Mouse (Mus musculus): ENCODE measurements around the gene Bid. TPM values are rescaled to one million over a fixed set of nuclear protein-coding genes. Genes with fewer than 3 reads are reported as not detected.

Gene Bid
- total RNA-seq (2022), result 1 to 10 TPM in 2 of 4 experiments, under 1 TPM in 2; 0.81 to 1.7 (median 0.95) TPM

DNA sequence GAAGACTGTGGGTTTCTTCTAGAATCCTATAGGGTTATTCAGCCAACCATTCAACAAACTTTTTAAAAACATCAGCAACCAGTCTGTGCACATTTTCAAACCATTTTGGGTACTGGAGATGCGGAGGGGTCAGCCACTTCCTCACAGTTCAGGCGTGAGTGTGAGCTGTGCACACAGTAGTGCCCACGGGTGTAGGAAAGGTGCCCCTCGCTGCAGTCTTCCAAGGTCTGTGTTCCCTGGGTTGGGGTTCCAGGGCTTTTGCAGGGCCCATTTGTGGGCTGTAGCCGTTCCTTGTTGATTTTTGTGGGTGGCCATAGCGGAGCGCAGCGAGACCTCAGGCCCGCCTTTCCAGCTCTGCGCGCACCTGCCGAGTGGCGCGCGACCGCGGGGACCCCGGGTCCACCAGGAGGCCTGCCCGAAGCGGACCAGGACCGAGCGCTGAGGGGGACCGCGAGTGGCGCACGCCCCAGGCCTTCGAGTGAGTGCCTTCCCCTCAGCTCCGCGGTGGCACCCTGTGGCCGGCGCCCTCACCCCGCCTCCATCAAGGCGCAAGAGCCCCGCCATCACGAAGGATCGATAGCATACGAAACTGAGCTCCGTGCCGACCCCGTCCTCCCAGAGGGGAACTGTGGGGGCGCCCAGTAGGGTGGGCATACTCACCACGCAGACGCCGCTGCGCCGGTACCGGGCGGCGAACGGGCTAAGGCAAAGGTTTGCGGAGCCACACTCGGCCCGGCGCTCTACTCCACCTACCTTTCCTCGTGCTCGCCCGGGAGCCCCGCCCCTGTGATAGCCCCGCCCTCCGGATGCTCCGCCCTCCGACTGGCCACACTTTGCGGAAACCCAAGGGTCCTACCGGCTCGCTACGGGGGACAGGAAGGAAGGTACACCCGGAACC is at the start of gene Bid:
Gene Bid, minus strand, starts transcription at position 780 of the 898 bp plus-strand sequence.
- DNase-seq (ENCODE audit: low spot score), result peak; percentile 92

DNA sequence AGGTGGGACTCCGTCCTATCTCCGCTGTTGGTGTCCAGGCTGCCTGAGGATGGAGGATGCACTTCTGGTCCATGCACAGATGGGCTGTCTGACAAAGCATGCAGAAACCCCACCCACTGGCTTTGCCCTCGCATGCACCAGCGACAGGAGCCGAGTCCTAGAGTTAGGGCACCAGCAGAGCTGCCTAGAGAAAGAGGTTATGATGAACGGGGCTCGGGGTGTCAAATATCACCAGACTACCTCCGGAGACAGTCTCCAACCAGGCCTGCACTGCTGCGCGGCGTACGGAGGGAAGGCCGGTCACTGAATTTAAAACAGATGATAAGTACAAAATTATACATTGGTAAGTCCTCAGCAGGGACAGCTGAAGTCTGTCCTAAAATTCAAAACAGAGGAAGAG is 49.2 kb upstream of the Bid start:
- DNase-seq (ENCODE audit: low spot score), result no peak

DNA sequence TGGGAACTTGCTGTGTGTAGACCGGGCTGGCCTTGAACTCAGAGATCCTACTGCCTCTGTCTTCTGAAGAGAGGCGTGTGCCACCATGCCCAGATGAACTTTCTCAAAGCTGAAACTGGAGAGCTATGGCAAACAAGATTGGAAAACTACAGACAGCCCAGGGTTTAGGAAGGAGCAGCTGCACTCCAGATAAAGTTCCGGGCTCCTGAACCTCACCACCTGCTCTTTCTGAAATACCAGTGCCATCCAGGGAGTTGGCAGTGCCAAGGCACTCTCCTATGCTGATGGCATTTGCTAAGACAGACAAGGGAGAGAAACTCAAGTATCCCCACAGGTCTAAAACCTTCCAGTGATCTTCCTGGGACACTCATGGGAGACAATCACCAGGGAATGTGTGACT is 47.5 kb upstream of the Bid start:
- no peak for DNase-seq (ENCODE audit: low spot score)

DNA sequence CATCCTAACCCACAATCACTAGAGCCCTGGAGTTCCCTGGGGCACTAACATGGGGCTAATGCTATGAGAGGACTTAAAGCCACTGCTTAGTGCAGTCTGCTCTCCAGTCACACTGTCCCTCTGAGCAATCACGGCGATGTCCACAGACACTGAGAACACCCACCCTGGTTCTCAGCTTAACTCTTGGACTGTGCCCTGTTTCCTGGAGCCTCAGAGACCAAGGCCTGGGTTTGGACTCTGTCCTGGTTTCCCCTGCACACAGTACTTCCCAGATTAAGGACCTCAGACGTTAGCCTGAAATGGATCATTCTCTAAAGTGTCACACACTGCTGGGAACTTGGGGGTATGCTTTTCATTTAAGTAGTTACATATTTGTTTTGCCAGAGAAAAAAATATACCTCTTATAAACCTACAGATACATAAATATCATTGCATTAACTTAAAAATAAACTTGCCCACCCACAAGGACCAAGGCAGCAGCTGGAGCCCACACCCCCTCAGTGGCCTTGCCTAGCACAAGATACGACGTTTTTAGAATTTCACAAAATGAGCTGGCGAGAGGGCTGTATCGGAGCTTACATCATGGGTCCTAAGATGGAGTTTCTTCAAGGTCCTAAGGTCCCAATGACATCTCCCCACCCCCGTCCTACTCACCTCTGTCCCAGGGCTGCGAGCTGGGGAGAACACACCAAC is 43.8 kb upstream of the Bid start:
- DNase-seq (ENCODE audit: low spot score), result no peak

DNA sequence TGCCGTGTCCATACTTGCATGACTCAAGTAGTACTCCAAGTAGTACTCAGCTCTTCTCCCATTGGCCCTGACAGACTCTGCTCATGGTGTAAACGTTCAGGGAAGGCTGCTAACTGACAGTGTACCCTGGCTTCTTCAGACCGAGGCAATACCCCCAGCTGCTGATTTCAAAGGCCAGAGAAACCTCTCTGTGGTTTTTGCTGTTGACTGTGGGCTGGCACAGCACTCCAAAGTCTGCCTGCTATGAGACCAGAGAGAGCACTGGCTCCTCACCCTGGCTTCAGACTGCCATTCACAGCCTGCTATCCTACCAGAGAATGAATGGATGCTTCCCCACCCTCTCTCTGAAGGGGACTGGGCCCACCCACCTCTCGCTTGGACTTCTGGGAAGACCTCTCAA is 40.7 kb upstream of the Bid start:
- DNase-seq (ENCODE audit: low spot score), result no peak

DNA sequence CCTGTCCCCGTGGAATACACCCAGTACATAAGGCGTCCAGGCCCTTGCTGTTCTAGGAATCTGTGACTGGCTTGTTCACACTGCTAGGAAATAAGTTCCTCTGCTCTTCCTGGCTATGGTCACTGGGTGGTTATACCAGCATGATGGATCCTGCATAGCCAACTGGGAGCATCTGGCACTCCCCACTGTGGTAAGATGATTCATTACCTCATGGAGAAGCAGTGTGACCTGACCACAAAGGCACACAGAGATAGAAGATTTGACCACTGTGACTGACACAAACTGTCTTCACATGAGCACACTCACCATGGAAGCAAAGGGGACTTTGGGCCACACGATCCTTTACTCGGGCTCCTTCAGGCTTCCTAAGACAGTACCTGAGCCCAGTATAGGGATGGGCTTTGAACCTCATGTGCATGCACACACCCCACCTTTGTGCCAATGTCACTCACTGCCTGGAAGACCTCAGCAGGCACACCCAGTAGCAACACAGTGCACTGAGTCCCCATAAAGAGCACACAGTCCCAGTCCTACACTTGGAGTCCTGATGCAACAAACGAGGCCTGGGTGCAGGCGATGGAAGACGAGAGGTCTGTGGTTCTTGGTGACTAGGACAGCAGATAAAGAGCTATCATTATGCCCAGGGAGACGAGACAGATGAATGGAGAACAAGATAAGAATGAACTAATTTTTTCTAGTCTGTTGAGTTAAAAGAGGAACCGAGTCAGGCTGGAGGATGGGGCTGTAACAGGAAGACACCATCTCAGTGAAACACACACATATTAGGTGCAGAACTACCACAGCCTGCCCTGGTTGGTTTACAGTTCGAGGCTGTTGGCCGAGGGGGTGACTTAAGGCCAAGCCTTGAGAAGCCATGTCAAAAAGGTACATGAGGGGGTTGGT is 39.9 kb upstream of the Bid start:
- DNase-seq (ENCODE audit: low spot score), result no peak

DNA sequence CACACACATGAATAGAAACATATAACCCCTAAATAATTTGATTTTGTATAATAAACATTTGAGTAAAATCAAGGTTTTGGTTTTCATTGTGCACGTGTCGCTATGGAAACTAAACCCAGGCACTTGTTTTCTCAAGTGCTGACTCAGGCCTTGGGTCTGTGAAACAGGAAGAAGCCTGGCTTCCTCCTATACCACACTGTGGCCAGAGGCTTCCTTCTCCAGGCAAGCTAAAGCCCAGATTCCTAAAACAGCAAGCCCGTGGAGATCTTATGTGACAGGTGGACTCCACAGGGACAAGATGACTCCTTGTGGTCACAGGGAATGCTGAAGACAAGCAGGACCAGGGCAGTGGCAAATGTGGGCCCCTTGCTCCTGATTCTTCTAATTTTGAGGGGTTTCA is 38.6 kb upstream of the Bid start:
- peak; percentile 34 for DNase-seq (ENCODE audit: low spot score)

DNA sequence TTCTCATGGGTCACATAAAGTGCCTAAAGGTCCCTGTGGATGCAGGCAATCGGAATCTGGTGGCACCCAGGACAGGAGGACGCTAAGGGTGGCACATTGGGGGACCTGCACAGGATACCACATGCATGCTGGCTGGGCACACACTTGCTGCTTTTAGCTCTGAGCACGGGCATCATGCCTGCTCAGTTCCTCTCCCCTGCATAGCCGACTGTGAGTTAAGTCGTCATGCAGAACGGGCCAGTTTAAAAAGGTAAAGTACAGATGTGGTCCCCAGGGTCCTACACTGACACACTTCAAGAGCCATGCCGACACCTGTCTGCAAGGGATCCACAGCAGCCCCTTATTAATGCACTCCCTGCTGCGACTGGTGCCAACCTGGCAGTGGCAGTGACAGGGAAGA is 37.6 kb upstream of the Bid start:
- DNase-seq (ENCODE audit: low spot score), result no peak

DNA sequence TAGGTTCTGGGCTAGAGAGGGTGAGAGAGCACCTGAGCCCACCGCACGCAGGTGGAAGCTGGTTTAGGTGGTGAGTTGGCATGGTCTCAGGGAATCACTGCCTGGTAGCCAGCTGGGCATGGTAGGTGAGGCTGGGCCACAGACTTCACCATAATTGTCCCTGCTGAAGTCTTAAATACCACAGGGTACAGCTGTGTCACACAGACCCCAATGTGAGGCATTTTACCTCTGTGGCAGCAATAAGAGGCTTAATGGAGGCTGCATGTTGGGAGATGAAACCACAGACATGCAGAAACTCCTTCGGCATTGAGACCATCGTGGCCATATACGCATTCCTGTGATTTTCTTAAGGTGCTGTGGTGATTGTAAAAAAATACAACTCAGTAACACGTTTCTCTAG is 35.8 kb upstream of the Bid start:
- no peak for DNase-seq (ENCODE audit: low spot score)

DNA sequence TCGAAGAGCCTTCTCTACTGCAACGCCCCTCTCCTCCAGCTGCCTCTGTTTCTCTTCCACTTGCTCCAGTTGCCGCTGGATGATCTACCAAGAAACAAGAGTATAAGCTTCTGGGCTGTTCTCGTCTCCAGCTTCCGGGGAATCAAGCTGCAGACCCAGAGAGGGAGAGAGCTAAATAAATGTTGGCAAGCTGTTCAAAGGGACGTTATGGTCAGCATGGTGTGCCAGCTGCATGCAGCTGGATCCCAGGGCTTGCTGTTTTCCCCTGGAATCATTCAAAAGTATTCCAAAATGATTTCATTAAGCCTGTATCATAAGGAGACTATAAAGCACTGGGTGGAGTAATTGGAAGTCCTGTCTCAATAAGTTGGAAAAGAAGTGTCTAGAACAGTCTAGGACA is 34.7 kb upstream of the Bid start:
- DNase-seq (ENCODE audit: low spot score), result no peak

DNA sequence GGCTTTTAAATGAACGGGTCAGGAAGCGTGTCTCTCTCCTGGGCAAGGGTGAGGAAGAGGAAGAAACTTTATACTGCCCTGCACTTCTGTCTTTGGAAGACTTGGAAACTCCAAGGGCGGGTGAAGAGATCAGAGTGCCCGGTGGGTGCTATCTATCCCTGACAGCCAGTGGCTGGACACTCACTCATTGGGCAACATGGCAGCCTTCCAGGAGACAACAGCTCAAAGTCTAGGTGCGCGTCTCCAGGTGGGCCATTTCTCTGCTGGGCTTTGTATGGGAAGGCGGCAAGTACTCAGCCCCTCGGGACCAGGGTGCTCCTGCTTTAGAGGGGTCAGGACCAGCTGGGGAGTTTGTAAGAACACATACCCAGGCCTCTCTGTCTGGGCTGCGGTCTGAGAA is 28.9 kb upstream of the Bid start:
- DNase-seq (ENCODE audit: low spot score), result no peak

DNA sequence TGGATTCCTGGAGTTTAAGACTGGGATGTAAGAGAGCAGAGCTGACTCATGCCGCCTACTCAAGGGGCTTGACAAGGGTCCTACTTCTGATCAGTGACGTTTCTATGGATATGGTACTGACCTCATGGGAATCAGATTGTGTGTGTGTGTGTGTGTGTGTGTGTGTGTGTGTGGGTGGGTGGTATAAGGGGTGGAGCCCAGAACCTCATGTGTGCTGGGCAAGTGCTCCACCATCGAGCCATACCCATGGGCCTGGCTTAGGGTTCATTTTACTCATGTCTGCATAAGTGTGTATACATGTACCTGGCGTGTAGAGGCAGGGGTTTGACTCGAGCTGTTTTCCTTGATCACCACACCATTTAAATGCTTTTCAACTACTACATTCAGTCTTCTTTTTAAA is 27.3 kb upstream of the Bid start:
- DNase-seq (ENCODE audit: low spot score), result no peak

DNA sequence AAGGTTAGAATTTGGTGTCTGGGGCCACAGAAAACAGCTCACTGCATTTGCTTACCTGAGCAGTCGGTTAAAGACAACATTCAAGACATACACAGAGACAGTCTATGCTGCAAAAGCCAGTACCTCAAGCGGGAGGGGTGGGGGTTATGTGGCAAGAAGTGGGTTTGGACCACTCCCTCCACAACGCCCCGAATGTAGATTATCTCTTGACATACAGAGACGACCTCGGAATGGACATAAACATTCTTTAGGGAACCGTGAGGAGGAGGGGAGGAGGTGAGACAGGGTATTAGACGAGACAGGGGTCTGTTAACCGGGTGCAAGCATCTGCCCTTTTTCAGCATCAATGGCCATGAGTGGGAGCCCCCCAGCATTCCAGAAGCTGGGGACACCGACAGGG is 26.9 kb upstream of the Bid start:
- DNase-seq (ENCODE audit: low spot score), result no peak

DNA sequence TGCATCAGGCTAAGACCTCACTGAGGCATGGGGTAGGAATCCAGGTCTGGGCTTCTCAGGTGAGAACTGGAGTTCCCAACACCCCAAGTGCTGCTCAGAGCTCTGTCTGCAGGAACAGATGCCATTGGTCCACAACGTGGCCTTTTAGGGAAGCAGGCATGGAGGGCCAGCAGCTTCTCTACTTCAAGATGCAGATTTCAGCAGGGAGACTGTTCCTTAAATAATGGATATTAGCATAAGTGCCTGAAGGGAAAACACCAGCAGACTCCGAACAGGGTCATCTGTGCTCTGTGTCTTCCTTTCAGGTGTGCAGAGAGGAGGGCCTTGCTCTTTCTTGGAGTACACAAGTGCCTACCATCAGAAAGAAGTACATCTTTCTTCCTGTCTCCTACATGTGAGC is 26.4 kb upstream of the Bid start:
- no peak for DNase-seq (ENCODE audit: low spot score)

DNA sequence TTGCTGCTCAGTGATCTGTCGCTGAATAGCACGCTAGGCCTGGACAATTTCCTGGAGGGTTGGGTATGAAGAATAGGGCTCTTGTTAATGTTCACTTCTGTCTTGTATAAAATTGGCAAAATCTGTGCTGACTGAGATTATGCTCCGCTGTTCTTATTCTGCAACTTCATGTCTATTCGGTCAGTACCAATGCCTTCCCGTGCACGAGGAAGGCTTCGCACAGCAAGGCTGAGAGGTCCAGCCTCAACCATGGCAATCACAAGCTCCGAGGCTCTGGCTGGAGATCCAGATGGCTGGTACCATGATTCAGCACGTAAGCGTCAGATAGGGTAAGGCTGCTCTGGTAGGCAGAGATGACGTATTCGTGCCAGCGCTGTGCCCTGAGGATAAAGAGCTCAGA is 24.9 kb upstream of the Bid start:
- no peak for DNase-seq (ENCODE audit: low spot score)

DNA sequence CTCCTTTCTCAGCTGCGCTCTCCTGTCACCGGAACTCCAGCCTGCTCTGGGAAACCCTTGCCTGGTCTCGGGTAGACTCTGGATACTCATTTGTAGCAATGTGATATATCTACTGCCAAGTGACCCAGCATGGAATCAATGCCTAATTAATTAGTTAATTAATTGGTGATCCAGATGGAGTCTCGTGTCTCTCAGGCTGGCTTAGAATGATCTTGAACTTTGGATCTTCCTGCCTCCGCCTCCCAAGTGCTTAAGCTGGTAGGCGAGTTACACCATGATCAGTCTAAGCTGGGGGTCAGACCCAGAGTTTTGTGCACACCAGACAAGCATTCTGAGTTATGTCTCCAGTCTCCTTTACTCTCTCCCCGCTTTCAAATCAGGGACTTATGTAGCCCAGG is 24.4 kb upstream of the Bid start:
- no peak for DNase-seq (ENCODE audit: low spot score)

DNA sequence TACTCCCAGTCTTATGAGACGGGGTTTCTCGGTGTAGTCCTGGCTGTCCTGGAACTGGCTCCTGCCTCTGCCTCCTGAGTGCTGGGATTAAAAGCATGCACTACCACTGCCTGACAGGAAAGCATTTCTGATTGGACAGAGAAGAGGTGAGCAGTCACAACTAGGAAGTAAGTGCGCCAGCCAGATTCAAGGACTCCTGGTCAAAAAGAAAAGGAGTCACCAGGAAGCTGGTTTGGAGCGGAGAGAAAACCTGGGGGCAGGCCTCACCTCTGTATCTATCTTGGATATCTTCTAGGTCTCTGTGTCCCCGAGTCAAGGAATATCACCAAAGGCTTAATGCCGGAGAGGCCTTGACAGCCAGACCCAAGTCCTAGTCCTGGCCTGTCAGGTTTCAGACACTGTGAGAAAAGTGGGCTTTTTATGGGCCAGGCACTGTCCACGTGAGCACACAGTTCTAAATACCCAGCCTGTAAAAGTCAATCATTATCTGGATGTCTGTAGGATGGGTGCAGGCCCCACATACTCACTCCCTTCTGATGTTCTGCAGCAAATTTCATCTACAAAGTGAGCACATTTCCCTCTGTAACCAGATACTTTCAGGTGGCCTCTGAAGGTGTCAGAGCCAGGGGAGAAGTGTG is 23.9 kb upstream of the Bid start:
- no peak for DNase-seq (ENCODE audit: low spot score)

DNA sequence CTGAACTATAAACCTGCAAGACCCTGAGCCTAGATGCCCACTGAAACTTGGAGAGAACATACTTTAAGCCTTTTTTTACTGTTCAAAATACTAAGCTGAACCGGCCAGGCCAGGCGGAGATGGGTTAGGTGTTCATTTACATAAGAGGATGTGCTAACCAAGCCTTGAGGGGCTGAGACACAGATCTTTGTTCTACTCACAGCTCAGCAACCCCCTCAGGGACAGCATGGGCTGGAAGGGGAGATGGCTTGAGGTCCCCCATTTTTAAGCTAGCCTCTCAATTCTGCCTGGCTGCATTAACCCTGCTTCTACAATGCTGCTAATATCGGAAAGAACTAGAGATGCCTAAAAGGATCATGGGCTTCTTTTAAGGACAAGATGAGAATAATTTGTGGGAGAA is 23.1 kb upstream of the Bid start:
- DNase-seq (ENCODE audit: low spot score), result no peak

DNA sequence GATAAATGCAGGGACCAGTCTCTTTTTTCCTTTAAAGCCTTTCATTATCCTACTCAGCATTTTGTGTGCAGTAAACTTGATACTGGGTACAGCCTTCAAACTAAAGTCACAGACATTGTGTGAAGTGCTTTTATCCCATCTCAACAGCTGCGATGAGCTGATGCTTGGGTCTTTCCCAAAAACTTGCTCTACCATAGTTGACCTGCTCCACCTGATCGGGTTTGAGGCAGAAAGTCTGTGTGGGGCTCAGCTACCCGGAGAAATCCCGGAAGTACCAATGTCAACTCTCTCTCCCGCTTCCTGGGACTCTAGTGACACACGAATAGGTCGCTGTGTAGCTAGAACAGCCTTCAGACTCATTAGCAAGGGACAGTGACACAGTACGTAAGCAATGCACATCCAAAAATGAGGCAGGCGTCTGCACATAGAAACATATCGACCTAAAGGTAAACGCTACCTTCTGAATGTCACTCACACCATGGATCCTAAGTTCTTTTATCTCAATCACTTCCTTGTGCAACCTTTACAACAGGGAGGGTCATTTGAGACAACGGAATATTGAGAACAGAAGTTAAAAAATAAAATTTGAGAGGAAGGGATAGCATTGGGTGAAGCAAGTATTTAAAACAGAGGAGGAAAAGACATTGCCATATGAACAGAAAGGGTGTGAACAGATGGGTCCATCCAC is 22.3 kb upstream of the Bid start:
- DNase-seq (ENCODE audit: low spot score), result no peak

DNA sequence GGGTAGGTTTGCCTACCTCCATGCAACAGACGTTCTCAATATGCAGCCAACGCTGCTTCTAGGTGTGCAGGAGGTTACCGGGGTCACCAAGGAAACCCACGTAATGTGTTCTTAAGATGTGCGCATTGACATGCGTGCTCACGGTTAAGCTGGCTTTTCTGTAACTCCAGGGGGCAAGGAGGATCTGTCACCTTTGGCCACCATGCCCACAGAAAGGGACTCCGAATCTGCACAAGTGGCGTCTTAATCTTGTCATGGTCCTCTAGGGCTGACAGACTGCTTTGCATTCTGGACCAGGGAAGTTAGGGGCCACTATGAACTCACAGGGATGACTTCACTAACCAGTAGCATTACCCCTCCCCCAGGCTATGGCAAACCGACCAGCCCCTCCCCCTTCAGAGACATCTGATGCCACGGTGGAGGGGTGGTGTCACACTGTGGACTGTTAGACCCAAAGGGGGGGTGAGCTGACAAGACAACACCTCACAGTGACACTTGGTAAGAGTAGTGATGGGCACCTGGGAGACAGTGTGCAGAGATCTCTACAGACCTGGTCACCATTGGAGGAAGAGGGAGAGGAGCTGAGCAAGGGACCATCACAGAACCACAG is 21.5 kb upstream of the Bid start:
- DNase-seq (ENCODE audit: low spot score), result no peak
